Mouse (Mus musculus): ENCODE measurements at regions not wholly inside any gene's neighbourhood (a gene's known extent, or its start where the extent isn't known, plus 50 kb on each side); places are given as distances from the start of the nearest gene placed in this dataset.

DNA sequence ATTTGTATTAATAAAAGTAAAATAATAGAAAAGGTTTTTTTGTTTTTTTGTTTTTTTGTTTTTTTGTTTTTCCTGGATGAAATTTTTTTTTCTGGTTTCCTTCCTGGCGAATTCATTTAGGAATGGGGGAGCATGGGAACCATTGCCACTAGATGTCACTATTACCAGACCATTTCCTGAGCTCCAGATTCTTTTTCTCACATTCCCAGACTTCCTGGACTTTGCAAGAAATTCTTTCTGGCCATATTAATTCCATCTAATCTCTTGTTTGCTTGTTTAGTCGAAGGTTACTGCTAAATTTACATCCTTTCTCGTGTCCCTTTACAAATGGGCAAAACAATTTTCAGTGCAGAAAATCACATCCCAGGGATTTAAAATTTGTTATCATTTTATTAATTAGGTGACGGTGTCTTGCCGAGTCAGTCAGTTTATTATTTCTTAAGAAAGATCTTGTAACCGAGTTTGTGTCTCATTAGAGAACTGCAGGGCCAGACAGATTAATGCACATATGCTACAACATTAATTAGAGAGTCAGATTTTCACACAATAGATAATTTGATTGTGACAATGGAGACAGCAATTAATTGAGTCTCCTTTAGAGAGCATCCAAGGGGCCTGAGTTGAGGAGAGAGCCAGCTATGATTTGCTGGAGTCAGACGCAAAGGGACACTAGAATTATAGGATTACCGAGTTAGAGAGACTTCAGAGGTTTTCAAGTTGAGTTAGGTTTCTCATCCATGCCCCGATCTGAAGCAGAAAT is 1702.5 kb upstream of the Tenm2 start:
- DNase-seq: peak; percentile 4
